Mouse (Mus musculus) embryonic facial prominence, embryonic 14.5 days (tissue): Measurements from ENCODE around the gene Gm7073. TPM values are rescaled to one million over a fixed set of nuclear protein-coding genes. Genes with fewer than 3 reads are reported as not detected.
A peak's percentile ranks its signal among the peaks of the same experiment; 100 is the strongest.

Experiments used
- ATAC-seq: fragments of 200-750 bp; cut with Nextera tagmentation; 2 replicates; pipeline ENCODE4 v1.8.0; 2017; ENCODE audit warnings: low read depth, moderate number of reproducible peaks, moderate TSS enrichment
- DNase-seq: peaks from one replicate; pipeline ENCODE4 v3.0.0-alpha.2; 2015; ENCODE audit warnings: low spot score
- H3K27ac ChIP-seq: fragments of 300-500 bp; sonication (generic); replicated peaks from 2 replicates; pipeline ENCODE4 v1.5.1; 2014; ENCODE audit warnings: low read depth, mild to moderate bottlenecking, low read length, moderate library complexity
- H3K27me3 ChIP-seq: fragments of 300-500 bp; sonication (generic); replicated peaks from 2 replicates; pipeline ENCODE4 v1.6.1; 2014; ENCODE audit warnings: low read length; ENCODE audit not compliant: control insufficient read depth, insufficient read depth
- H3K36me3 ChIP-seq: fragments of 300-500 bp; sonication (generic); 2 replicates; pipeline ENCODE4 v1.6.1; 2014; ENCODE audit warnings: low read length, mixed read lengths; ENCODE audit not compliant: control insufficient read depth, insufficient read depth
- H3K4me1 ChIP-seq: fragments of 300-500 bp; sonication (generic); 2 replicates; pipeline ENCODE4 v1.6.1; 2014; ENCODE audit warnings: antibody characterized with exemption, low read length; ENCODE audit not compliant: control insufficient read depth, insufficient read depth
- H3K4me2 ChIP-seq: fragments of 300-500 bp; sonication (generic); 2 replicates; pipeline ENCODE4 v1.6.1; 2014; ENCODE audit warnings: low read depth, mild to moderate bottlenecking, low read length, moderate library complexity, mixed read lengths
- H3K4me3 ChIP-seq: fragments of 300-500 bp; sonication (generic); 2 replicates; pipeline ENCODE4 v1.5.1; 2014; ENCODE audit warnings: low read depth, mild to moderate bottlenecking, low read length
- H3K9ac ChIP-seq: fragments of 300-500 bp; sonication (generic); 2 replicates; pipeline ENCODE4 v1.6.1; 2014; ENCODE audit warnings: low read depth, mild to moderate bottlenecking, low read length, moderate library complexity, mixed read lengths
- H3K9me3 ChIP-seq: fragments of 300-500 bp; sonication (generic); 2 replicates; pipeline ENCODE4 v1.6.1; 2016; ENCODE audit warnings: low read length; ENCODE audit not compliant: control insufficient read depth
- WGBS: fragments of 180-500 bp; shearing (Covaris S2); extraction: QIAGEN DNeasy Blood & Tissue Kit; methylation state at CpG from one replicate; pipeline ENCODE4 v1.1.7; 2014; 5-methylcytosine and 5-hydroxymethylcytosine counted together
- polyA plus RNA-seq: library from polyadenylated mRNA; unstranded; fragments of >200 nt; fragmentation: Nextera tagmentation; extraction: Ambion mirVana; gene quantifications from 2 replicates; pipeline ENCODE4 v1.2.1, GENCODE M21; 2014

The Gm7073 gene
- polyA plus RNA-seq, 1 experiment from 2014 or later: not detected

GRCm38 (mm10) chrX:60542901-60543300 is 3.9 kb upstream of the Gm7073 start:
- ATAC-seq: no peak
- no peak for DNase-seq
- Histone ChIP-seq H3K9me3 (no peaks in the 10 kb centered on the region), H3K36me3 (no peaks in the 10 kb centered on the region), H3K4me2 (no peak overlapping the region), H3K4me3 (no peak overlapping the region), H3K27ac (no peak overlapping the region), H3K4me1 (no peaks in the 10 kb centered on the region), H3K27me3 (peaks cover 9% of the 10 kb centered on the region), H3K9ac (no peak overlapping the region)
- 62% methylated on average over 1 of the region's 1 CpGs for WGBS

- no peaks in the 10 kb centered on the region for H3K36me3 ChIP-seq
- H3K27me3 ChIP-seq: no peaks in the 10 kb centered on the region
These were observed 35.1 kb downstream of the Gm7073 start for GRCm38 (mm10) chrX:60503995-60504394.

GRCm38 (mm10) chrX:60497750-60498149 is 41.3 kb downstream of the Gm7073 start:
- DNase-seq: no peak
- Histone ChIP-seq H3K27me3 (no peaks in the 10 kb centered on the region), H3K36me3 (no peaks in the 10 kb centered on the region), H3K4me3 (no peak overlapping the region), H3K9ac (no peak overlapping the region), H3K27ac (no peak overlapping the region), H3K4me2 (no peak overlapping the region), H3K9me3 (no peaks in the 10 kb centered on the region), H3K4me1 (no peaks in the 10 kb centered on the region)
- ATAC-seq: no peak
- WGBS: 68% methylated on average over 1 of the region's 1 CpGs

More at GRCm38 (mm10) chrX:60503995-60504394, 35.1 kb downstream of the Gm7073 start:
- DNase-seq: peak; percentile 11
- H3K9ac ChIP-seq: no peak overlapping the region
- H3K4me3 ChIP-seq: no peak overlapping the region
- H3K9me3 ChIP-seq: no peaks in the 10 kb centered on the region
- H3K4me1 ChIP-seq: no peaks in the 10 kb centered on the region
- H3K4me2 ChIP-seq: no peak overlapping the region
- peak; percentile 55; the same call in 1 of the 2 replicates for ATAC-seq
- no peak overlapping the region for H3K27ac ChIP-seq

GRCm38 (mm10) chrX:60495308-60495707 is 43.7 kb downstream of the Gm7073 start:
- Histone ChIP-seq H3K9me3 (no peaks in the 10 kb centered on the region), H3K36me3 (no peaks in the 10 kb centered on the region), H3K27ac (no peak overlapping the region), H3K9ac (no peak overlapping the region), H3K27me3 (no peaks in the 10 kb centered on the region), H3K4me3 (no peak overlapping the region), H3K4me1 (no peaks in the 10 kb centered on the region), H3K4me2 (no peak overlapping the region)
- ATAC-seq (no peak), DNase-seq (peak; percentile 1)

GRCm38 (mm10) chrX:60463786-60464185 is 75.3 kb downstream of the Gm7073 start:
- Histone ChIP-seq H3K36me3 (no peaks in the 10 kb centered on the region), H3K9me3 (no peaks in the 10 kb centered on the region), H3K4me2 (no peak overlapping the region), H3K4me1 (no peaks in the 10 kb centered on the region), H3K4me3 (no peak overlapping the region), H3K27me3 (no peaks in the 10 kb centered on the region), H3K27ac (no peak overlapping the region), H3K9ac (no peak overlapping the region)
- WGBS: 14% methylated on average over 2 of the region's 2 CpGs
- DNase-seq: peak; percentile 0
- no peak for ATAC-seq

- no peak overlapping the region for H3K4me2 ChIP-seq
- H3K36me3 ChIP-seq: no peaks in the 10 kb centered on the region
- no peaks in the 10 kb centered on the region for H3K4me1 ChIP-seq
- H3K27me3 ChIP-seq: no peaks in the 10 kb centered on the region
- H3K9me3 ChIP-seq: no peaks in the 10 kb centered on the region
- DNase-seq (no peak), ATAC-seq (no peak)
- no peak overlapping the region for H3K27ac ChIP-seq
- no peak overlapping the region for H3K9ac ChIP-seq
- 58% methylated on average over 4 of the region's 4 CpGs for WGBS
- H3K4me3 ChIP-seq: no peak overlapping the region
These were observed 124.4 kb downstream of the Gm7073 start for GRCm38 (mm10) chrX:60414563-60415111.

- ATAC-seq (no peak), DNase-seq (no peak)
- no peak overlapping the region for H3K4me2 ChIP-seq
- H3K9me3 ChIP-seq: no peaks in the 10 kb centered on the region
- no peak overlapping the region for H3K9ac ChIP-seq
- H3K27ac ChIP-seq: no peak overlapping the region
- WGBS: 69% methylated on average over 4 of the region's 4 CpGs
- H3K27me3 ChIP-seq: no peaks in the 10 kb centered on the region
- no peak overlapping the region for H3K4me3 ChIP-seq
- H3K4me1 ChIP-seq: no peaks in the 10 kb centered on the region
- no peaks in the 10 kb centered on the region for H3K36me3 ChIP-seq
These were observed 133.4 kb downstream of the Gm7073 start for GRCm38 (mm10) chrX:60405681-60406080.

- 28% methylated on average over 12 of the region's 17 CpGs for WGBS
- Histone ChIP-seq H3K4me1 (no peaks in the 10 kb centered on the region), H3K36me3 (no peaks in the 10 kb centered on the region), H3K4me2 (peak overlapping the region; percentile 39), H3K27ac (peak overlapping the region; percentile 94), H3K4me3 (peak overlapping the region; percentile 61), H3K27me3 (no peaks in the 10 kb centered on the region), H3K9me3 (no peaks in the 10 kb centered on the region), H3K9ac (peak overlapping the region; percentile 89)
- DNase-seq: peak; percentile 95
- ATAC-seq: peak; percentile 97
These were observed 134.4 kb downstream of the Gm7073 start for GRCm38 (mm10) chrX:60404668-60405044.
